Mouse (Mus musculus) limb, embryonic 14.5 days (tissue): Measurements from ENCODE around the gene Tmem182. TPM values are rescaled to one million over a fixed set of nuclear protein-coding genes. Genes with fewer than 3 reads are reported as not detected.

Experiments
- ATAC-seq: fragments of 200-750 bp; cut with Nextera tagmentation; 2 replicates; pipeline ENCODE4 v1.8.0; 2017; ENCODE audit warnings: low read depth, moderate number of reproducible peaks, moderate TSS enrichment; ENCODE audit not compliant: low FRiP score
- DNase-seq: peaks from one replicate; pipeline ENCODE4 v3.0.0-alpha.2; 2015; ENCODE audit warnings: low spot score
- H3K27ac ChIP-seq: fragments of 300-500 bp; sonication (generic); replicated peaks from 2 replicates; pipeline ENCODE4 v1.5.1; 2014; ENCODE audit warnings: low read depth, mild to moderate bottlenecking, low read length, moderate library complexity, mixed read lengths
- H3K27me3 ChIP-seq: fragments of 300-500 bp; sonication (generic); 2 replicates; pipeline ENCODE4 v1.6.1; 2014; ENCODE audit warnings: low read length, mixed read lengths; ENCODE audit not compliant: control insufficient read depth, insufficient read depth
- H3K36me3 ChIP-seq: fragments of 300-500 bp; sonication (generic); 2 replicates; pipeline ENCODE4 v1.6.1; 2014; ENCODE audit warnings: mild to moderate bottlenecking, low read length, moderate library complexity, mixed read lengths; ENCODE audit not compliant: control insufficient read depth, insufficient read depth
- H3K4me1 ChIP-seq: fragments of 300-500 bp; sonication (generic); 2 replicates; pipeline ENCODE4 v1.6.1; 2014; ENCODE audit warnings: antibody characterized with exemption, low read length, mixed read lengths; ENCODE audit not compliant: control insufficient read depth, insufficient read depth
- H3K4me2 ChIP-seq: fragments of 300-500 bp; sonication (generic); replicated peaks from 2 replicates; pipeline ENCODE4 v1.6.1; 2014; ENCODE audit warnings: low read depth, mild to moderate bottlenecking, low read length, moderate library complexity; ENCODE audit not compliant: severe bottlenecking
- H3K4me3 ChIP-seq: fragments of 300-500 bp; sonication (generic); replicated peaks from 2 replicates; pipeline ENCODE4 v1.5.1; 2014; ENCODE audit warnings: low read length
- H3K9ac ChIP-seq: fragments of 300-500 bp; sonication (generic); 2 replicates; pipeline ENCODE4 v1.6.1; 2014; ENCODE audit warnings: mild to moderate bottlenecking, low read depth, low read length, moderate library complexity; ENCODE audit not compliant: severe bottlenecking
- H3K9me3 ChIP-seq: fragments of 300-500 bp; sonication (generic); 2 replicates; pipeline ENCODE4 v1.6.1; 2016; ENCODE audit warnings: low read length; ENCODE audit not compliant: control insufficient read depth
- POLR2A ChIP-seq: fragments of 200-500 bp; IDR thresholded peaks from 2 replicates; pipeline ENCODE4 v1.8.0; 2012; ENCODE audit warnings: inconsistent platforms, mild to moderate bottlenecking, moderate library complexity, borderline replicate concordance; ENCODE audit not compliant: insufficient read depth, insufficient read length; ENCODE audit errors: extremely low read depth
- WGBS: fragments of 180-500 bp; shearing (Covaris S2); extraction: QIAGEN DNeasy Blood & Tissue Kit; methylation state at CpG from one replicate; pipeline ENCODE4 v1.1.7; 2014; 5-methylcytosine and 5-hydroxymethylcytosine counted together
- polyA plus RNA-seq, 2 experiments: library from polyadenylated mRNA; depleted of rRNA in 1 of 2; stranded (reverse) in 1 of 2; unstranded in 1 of 2; fragments of >200 nt; fragmentation: Nextera tagmentation in 1 of 2; extraction: Ambion mirVana in 1 of 2; gene quantifications; 2 replicates each; pipeline versions ENCODE4 v1.2.1 to v1.2.3; 2012 to 2014

The Tmem182 gene
- polyA plus RNA-seq, 2 experiments: 3.4 to 5.2 TPM

DNA sequence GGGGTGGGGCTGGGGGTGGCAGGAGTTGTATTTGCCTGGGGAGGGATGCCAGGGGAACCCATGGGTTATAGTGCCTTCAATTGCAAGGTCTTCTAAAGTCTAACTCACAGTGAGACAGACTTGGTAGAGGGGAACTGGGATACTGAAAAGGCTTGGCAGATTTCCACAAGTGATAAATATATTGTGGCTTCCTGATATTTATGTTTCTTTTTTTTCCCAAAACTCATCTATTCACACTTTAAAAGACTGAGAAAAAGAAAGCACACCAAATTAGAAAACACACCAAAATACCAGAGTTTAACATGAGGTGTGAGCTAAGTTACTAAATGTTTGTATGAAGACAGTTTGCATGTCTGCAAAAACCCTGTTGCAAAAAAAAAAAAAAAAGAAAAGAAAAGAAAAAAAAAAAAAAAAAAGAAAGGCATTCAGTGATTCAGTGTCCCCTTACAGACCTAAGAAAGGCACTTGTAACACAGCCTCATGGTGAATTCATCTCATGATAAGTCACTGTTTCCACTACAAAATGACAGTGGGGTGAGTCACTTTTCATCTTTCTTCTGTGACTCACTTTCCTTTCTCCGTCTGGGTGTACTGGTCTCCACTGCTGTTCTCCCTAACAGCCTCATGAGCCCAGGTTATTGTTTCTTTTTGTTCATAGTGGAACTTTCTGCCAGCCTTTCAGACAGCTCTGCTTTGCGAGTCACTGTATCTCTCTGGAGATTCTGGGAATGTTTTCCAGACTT, 42.0 kb downstream of the Tmem182 start:
- TF ChIP-seq POLR2A: no peak
- Histone ChIP-seq H3K4me1 (no peaks in the 10 kb centered on the region), H3K4me3 (no peak overlapping the region), H3K4me2 (no peak overlapping the region), H3K9ac (no peak overlapping the region), H3K9me3 (no peaks in the 10 kb centered on the region), H3K27me3 (no peaks in the 10 kb centered on the region), H3K27ac (no peak overlapping the region), H3K36me3 (no peaks in the 10 kb centered on the region)
- no peak for DNase-seq
- no peak for ATAC-seq
- 53% methylated on average over 2 of the region's 2 CpGs for WGBS

GRCm38 (mm10) chr1:40851286-40851685, 45.9 kb downstream of the Tmem182 start:
- Histone ChIP-seq H3K27me3 (no peaks in the 10 kb centered on the region), H3K27ac (no peak overlapping the region), H3K4me2 (no peak overlapping the region), H3K36me3 (no peaks in the 10 kb centered on the region), H3K9me3 (no peaks in the 10 kb centered on the region), H3K9ac (no peak overlapping the region), H3K4me1 (no peaks in the 10 kb centered on the region), H3K4me3 (no peak overlapping the region)
- no peak for ATAC-seq
- no peak for DNase-seq
- no peak for TF ChIP-seq POLR2A

DNA sequence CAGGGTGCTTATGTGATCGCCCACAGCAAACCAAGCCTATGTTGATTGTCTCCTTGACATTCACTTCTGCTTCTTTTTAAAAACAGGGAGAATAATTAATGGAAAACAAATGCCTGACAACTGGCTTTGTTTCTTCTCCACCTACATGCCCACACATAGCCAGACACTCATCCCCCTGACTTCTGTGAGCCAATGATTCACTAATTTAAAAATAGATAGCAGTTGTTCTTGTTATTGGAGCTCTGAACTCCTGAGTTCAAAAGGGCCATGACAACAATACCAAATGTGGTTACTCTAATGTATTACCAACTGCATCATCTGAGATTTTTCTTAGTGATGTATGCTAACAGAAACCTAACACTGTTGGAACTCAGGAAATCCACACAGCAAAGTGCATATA, 49.9 kb downstream of the Tmem182 start:
- ATAC-seq: no peak
- H3K27me3 ChIP-seq: no peaks in the 10 kb centered on the region
- no peaks in the 10 kb centered on the region for H3K9me3 ChIP-seq
- WGBS: 82% methylated on average over 1 of the region's 1 CpGs
- H3K9ac ChIP-seq: no peak overlapping the region
- H3K4me1 ChIP-seq: no peaks in the 10 kb centered on the region
- DNase-seq: no peak
- H3K36me3 ChIP-seq: no peaks in the 10 kb centered on the region
- H3K4me2 ChIP-seq: no peak overlapping the region
- H3K4me3 ChIP-seq: no peak overlapping the region
- no peak for TF ChIP-seq POLR2A
- H3K27ac ChIP-seq: no peak overlapping the region

DNA sequence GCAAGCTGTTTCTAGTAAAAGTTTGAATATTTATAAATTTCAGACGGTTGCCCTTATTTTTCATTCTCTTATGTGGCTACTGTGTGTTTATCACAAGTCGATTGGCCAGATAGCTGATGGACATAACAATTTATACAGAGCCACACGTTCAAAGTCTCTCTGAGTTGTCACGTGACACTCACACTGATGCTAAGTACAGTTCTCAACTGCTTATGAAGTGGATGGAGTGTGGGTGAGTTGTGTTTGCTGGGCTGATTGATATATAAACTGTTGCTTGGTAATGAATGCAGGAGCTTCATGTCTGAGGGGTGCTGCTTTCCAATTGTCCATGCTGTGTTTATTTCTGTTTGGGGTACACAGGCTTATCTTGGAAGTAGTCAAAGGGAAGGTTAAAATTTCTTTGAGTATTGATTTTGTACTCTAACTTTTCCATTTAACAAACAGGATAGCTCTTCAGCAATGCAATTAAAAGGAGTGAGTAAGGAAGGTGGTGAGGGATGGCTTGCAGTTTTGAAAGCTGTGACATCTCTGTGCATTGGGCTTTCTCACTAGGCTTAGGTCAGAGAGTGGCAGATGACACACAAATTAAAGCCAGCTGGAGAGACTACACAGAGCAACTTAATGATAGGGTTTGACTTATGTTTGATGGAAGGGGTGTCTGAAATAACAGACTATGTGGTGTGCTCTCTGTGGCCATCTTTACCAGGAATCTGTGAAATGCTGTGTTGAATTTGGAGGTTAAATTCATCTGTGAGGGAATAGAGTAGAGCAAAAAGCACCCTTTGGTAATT, 51.6 kb downstream of the Tmem182 start:
- Histone ChIP-seq H3K4me3 (no peak overlapping the region), H3K27me3 (no peaks in the 10 kb centered on the region), H3K27ac (no peak overlapping the region), H3K9ac (no peak overlapping the region), H3K4me2 (no peak overlapping the region), H3K36me3 (no peaks in the 10 kb centered on the region), H3K9me3 (no peaks in the 10 kb centered on the region), H3K4me1 (no peaks in the 10 kb centered on the region)
- DNase-seq (no peak), ATAC-seq (no peak)
- 66% methylated on average over 4 of the region's 4 CpGs for WGBS
- TF ChIP-seq POLR2A: no peak

DNA sequence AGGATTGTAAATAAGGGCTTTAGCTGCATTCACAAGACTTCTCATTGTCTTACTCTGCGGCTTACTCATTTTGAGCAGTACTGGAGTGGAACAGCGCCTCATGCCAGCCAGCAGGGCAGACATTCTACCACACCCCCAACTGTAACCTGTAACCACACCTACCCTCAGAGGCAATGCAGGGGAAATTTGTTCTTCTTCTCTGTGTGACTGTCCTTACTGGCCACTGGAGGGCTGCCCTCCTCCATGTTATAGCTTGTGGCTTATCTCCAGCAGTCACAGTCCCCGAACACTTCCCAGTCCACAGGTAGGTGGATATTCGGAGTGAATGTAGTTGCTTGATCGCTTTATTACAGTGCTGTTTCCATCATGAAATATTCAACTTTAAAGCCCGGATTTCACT, 59.6 kb downstream of the Tmem182 start:
- ATAC-seq: no peak

More for the DNA sequence above, 59.6 kb downstream of the Tmem182 start:
- Histone ChIP-seq H3K9me3 (no peaks in the 10 kb centered on the region), H3K4me1 (no peaks in the 10 kb centered on the region), H3K27ac (no peak overlapping the region), H3K9ac (no peak overlapping the region), H3K36me3 (no peaks in the 10 kb centered on the region), H3K4me2 (no peak overlapping the region), H3K4me3 (no peak overlapping the region), H3K27me3 (no peaks in the 10 kb centered on the region)
- DNase-seq: no peak
- 74% methylated on average over 6 of the region's 6 CpGs for WGBS
- no peak for TF ChIP-seq POLR2A
